Mouse (Mus musculus): Measurements from ENCODE around the gene Arid4b.
"Not testable (repeated sequence)": the region's sequence is repeated elsewhere in the genome, so short reads cannot be mapped to it uniquely, and the experiment has no call there.

Arid4b gene

GRCm38 (mm10) chr13:14063013-14063941 is at the start of gene Arid4b, which contains the start of gene Ggps1:
Arid4b (plus strand) TSS chr13:14063232.
Ggps1 (minus strand) TSS chr13:14063488.
- DNase-seq (ENCODE audit: low spot score in 2 of 2) = peak; percentile 86 to 95

GRCm38 (mm10) chr13:14014001-14014400 is 49.0 kb upstream of the Arid4b start:
- DNase-seq (ENCODE audit: low spot score in 2 of 2) = no peak

GRCm38 (mm10) chr13:14014540-14014939 is 48.5 kb upstream of the Arid4b start:
- no peak for DNase-seq (ENCODE audit: low spot score in 2 of 2)

- no peak for DNase-seq (ENCODE audit: low spot score in 2 of 2)
These were observed 47.4 kb upstream of the Arid4b start for GRCm38 (mm10) chr13:14015609-14016008.

GRCm38 (mm10) chr13:14018283-14018682 is 44.7 kb upstream of the Arid4b start:
- no peak for DNase-seq (ENCODE audit: low spot score in 2 of 2)

GRCm38 (mm10) chr13:14018852-14019251 is 44.2 kb upstream of the Arid4b start:
- no peak for DNase-seq (ENCODE audit: low spot score in 2 of 2)

- DNase-seq (ENCODE audit: low spot score in 2 of 2) = not testable (repeated sequence)
These were observed 41.6 kb upstream of the Arid4b start for GRCm38 (mm10) chr13:14021417-14021816.

- DNase-seq (ENCODE audit: low spot score in 2 of 2) = no peak
These were observed 37.5 kb upstream of the Arid4b start for GRCm38 (mm10) chr13:14025554-14025953.

GRCm38 (mm10) chr13:14026154-14026820 is 36.7 kb upstream of the Arid4b start:
- DNase-seq (ENCODE audit: low spot score in 2 of 2) = no peak

GRCm38 (mm10) chr13:14033309-14034072 is 29.5 kb upstream of the Arid4b start:
- no peak for DNase-seq (ENCODE audit: low spot score in 2 of 2)

GRCm38 (mm10) chr13:14034073-14034348 is 29.0 kb upstream of the Arid4b start:
- DNase-seq (ENCODE audit: low spot score in 2 of 2) = no peak

GRCm38 (mm10) chr13:14035352-14035751 is 27.7 kb upstream of the Arid4b start:
- not testable (repeated sequence) for DNase-seq (ENCODE audit: low spot score in 2 of 2)

GRCm38 (mm10) chr13:14035875-14036630 is 27.0 kb upstream of the Arid4b start:
- DNase-seq (ENCODE audit: low spot score in 2 of 2) = no peak

- DNase-seq (ENCODE audit: low spot score in 2 of 2) = peak in 1 of 2 experiments; percentile 9
These were observed 24.1 kb upstream of the Arid4b start for GRCm38 (mm10) chr13:14038911-14039291.

- peak; percentile 82 to 93 for DNase-seq (ENCODE audit: low spot score in 2 of 2)
These were observed 23.6 kb upstream of the Arid4b start, which contains the start of gene Tbce for GRCm38 (mm10) chr13:14039292-14039965. Tbce (minus strand) TSS chr13:14039638.

- DNase-seq (ENCODE audit: low spot score in 2 of 2) = no peak
These were observed 22.8 kb upstream of the Arid4b start for GRCm38 (mm10) chr13:14040186-14040585.

GRCm38 (mm10) chr13:14043851-14044250 is 19.2 kb upstream of the Arid4b start:
- no peak for DNase-seq (ENCODE audit: low spot score in 2 of 2)

- DNase-seq (ENCODE audit: low spot score in 2 of 2) = no peak
These were observed 18.5 kb upstream of the Arid4b start for GRCm38 (mm10) chr13:14044521-14044920.

GRCm38 (mm10) chr13:14049878-14050277 is 13.2 kb upstream of the Arid4b start:
- no peak for DNase-seq (ENCODE audit: low spot score in 2 of 2)

GRCm38 (mm10) chr13:14056801-14057200 is 6.2 kb upstream of the Arid4b start:
- DNase-seq (ENCODE audit: low spot score in 2 of 2) = no peak

GRCm38 (mm10) chr13:14059582-14059981 is 3.5 kb upstream of the Arid4b start:
- no peak for DNase-seq (ENCODE audit: low spot score in 2 of 2)
